Mouse (Mus musculus): ENCODE data around the gene Synm.

Gene Synm

DNA sequence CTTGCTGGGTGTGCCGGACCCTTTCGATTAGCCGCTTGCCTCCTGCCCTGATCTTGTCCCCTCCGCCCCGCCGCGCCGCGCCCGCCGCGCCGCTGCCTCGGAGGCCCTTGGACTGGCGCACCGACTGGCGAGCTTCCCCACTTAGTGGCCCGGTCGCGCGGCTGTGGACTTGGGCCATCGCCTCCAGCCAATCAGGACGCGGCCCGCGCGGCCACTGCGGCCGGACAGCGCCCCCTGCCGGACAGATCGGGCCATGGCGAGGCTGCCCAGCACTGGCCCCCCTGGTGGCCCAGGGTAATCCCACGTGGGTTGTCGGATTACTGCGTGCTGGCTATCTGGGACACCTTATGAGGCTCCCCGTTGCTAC, at the start of gene Synm:
Synm (minus strand) TSS at position 114 of the 367 bp plus-strand sequence.
- no peak for DNase-seq (ENCODE audit: low read depth, low spot score)

DNA sequence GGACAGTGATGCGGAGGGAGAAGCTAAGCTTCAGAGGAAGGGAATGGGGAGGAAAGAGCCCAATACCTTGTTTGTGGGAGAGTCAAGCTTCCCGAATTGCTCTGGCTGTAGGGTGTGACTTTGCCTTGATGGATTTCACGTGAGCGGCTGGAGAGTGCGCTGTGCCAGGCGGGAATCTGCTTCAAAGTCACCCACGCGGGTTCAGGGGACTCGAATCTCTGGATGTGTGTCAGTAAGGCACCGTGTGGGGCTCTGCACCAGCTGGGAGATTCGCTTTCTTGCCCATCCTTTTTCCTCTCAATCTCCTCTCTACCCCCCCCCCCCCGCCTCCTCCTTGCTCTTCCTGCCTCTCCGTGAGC, 44.3 kb upstream of the Synm start:
- DNase-seq (ENCODE audit: low read depth, low spot score) = no peak

DNA sequence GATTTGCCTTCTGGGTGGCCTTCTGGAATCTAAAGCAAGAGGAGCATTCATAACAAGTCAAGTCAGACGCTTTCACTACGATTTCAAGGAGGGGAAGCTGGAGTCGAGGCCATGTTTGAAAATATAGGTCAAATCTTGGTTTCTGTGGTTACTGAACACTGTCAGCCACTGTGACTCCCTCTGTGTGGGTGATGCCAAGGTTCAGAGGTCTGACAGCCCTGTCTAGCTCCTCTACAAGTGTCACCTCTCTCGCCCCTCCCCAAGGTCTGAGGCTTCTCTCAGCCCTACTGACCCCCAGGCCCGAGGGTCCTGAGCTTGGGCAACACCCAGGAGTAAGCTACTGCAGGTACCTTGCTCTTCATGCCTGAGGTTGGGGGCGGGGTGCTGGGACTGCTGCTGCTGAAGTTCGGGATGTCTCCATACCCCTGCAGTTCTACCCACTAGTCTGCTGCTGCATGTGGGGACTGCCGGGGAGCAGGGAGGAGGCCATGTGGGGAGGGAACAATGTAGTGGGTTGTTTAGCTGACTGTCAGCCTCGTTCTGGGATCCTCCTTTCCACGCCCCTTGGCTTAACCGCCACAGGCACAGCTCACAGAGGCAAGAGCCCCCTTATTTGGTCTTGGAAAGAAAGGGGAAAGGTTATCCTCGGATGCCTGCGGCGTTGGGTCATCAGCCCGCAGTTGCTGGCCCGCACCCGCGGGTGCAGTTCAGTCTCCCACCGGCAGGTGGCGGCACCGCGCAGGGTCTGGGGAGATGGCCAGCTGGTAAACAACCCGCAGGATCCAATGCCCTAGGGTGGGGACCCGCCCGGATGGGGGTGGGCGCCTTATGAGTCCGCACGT, 43.7 kb upstream of the Synm start:
- DNase-seq (ENCODE audit: low read depth, low spot score) = peak; percentile 14

DNA sequence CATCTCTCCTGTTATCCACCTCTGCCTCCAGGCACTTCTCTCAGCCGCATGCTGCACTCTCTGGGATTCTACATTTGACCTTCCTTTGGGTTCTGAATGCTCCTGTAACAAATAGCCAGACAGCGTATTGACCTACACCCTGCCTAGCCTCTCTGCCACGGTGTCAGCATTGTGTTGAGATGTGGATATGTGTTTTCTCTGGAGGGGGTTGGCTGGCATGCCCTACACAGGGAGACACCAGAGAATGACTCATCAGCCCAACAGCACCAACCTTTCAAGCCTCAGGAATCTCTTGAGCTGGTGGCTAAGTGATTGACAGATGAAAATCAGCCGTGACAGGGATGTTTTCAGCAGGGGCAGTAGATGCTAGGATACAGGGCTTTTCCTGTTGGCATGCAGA, 41.5 kb upstream of the Synm start:
- no peak for DNase-seq (ENCODE audit: low read depth, low spot score)

DNA sequence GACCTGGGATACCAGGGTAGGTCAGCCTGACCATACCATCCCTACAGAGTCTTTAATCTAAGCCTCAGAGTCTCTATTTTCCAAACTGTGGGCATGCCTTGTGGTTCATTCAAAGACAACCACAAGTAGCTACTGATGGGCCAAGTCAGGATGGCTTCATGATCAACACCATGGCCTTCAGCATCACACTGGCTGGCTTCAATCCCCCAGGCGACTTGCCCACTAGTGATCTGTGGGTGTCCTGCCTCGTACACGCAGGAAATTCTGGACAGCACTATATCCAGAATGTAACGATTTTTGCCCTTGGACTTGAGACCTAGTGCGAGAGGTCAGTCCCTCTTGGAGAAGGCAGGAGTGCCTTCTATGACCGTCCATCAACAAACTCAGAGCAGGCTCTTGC, 41.0 kb upstream of the Synm start:
- no peak for DNase-seq (ENCODE audit: low read depth, low spot score)

DNA sequence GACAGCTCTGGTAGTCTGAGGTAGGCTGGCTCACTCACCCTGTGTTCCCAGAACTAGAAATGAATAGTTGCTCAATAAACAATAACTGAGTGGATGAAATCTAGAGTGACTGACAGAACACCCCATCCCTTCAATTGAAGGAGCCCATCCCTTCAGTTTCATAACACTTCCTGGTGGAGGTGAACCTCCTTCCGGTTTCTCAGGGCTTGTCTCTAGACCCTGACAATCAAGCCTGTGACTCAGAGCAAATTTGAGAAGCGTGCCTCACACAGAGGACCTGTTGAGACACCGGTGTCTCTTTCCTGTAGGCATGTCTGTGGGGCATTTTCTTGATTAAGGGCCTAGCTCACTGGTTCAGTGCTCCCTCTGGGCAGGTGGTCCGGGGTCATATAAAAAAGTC, 38.9 kb upstream of the Synm start:
- DNase-seq (ENCODE audit: low read depth, low spot score) = no peak

DNA sequence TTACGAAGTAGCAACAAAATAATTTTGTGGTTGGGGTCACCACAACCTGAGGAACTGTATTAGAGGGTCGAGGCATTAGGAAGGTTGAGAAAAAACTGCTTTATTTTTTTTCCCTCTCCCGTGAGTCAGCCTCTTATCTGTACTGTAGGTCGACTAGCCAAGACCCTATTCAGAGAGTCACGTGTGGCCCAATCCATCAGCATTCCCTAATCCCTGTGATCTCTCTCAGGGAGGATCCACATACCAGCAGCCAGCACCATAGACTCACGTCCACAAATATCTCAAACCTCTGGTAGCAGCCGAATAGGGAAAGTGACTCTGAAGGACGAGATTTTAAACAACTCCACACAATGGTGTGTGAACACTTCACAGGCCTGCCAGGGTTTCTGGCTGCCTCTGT, 37.5 kb upstream of the Synm start:
- no peak for DNase-seq (ENCODE audit: low read depth, low spot score)

DNA sequence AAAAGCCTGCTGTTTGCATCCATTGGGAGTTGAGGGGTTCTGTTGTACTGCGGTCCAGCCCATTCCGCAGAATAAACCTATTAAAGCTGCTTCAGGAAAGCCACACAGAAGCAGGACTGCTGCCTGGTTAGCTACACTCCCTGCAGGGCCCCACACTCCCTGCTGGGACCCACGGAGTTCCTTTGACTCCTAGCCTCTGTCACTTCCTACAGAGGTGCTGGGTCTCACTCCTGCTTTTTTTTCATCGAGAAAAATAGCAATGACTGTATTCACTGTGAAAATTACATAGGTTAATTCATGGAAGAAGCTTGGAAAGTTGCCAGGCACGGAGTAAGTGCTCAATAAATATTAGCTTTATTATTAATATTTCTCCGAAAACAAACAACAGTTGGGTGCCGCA, 33.9 kb upstream of the Synm start:
- DNase-seq (ENCODE audit: low read depth, low spot score) = no peak

DNA sequence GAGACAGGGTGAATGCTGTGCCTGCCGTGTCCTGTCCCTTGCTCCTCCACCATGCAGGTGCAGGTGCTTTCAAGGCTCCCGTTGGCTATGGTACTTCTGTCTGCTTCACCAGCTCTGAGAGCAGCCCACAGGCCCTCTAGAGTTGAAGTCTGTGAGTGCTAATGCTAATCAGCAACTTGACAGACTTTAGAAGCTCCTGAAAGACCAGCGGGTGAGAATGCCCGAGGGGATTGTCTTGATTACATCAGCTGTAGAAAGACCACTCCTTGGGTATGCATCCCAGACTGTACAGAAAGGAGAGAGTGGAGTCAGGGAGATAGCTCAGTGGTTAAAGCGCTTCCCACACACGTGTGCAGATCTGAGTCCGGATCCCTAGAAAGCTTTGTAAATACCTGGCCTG, 31.7 kb upstream of the Synm start:
- DNase-seq (ENCODE audit: low read depth, low spot score) = no peak

DNA sequence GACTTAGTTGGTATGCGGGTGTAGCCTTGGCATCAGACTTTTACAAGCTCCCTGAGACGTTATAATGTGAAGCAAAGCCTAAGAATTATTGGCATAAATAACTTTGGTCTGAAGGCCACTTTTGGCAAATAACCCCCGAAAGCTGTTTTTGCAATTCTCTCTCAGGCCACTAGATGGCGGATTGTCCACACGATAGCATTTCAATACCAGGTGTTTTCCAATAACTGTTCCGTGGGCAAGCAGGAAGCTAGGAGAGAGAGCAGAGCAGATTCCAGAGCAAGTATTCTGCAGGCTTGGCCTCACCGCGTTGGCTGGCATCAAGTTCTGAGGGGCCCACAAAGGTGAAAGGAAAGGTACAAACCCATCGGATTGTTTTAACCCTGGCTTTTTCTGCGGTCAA, 29.2 kb upstream of the Synm start:
- DNase-seq (ENCODE audit: low read depth, low spot score) = peak; percentile 39

DNA sequence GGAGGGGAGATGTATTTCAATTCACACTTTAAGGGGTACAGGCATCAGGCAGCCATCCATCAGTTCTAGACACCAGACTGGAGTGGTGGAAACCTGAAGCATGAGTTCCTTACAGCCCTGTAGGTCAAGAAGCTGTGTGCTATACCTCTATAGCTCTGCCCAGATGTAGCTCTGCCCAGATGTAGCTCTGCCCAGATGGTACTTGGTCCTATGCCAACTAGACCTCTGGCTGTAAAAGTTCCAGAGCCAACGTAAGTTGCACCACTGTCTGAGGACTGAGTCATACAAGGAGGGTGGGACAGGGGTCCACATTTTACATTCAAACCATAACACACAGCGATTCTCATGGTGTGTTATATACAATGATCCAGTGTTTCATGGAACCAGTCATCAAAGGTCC, 28.3 kb upstream of the Synm start:
- DNase-seq (ENCODE audit: low read depth, low spot score) = no peak

DNA sequence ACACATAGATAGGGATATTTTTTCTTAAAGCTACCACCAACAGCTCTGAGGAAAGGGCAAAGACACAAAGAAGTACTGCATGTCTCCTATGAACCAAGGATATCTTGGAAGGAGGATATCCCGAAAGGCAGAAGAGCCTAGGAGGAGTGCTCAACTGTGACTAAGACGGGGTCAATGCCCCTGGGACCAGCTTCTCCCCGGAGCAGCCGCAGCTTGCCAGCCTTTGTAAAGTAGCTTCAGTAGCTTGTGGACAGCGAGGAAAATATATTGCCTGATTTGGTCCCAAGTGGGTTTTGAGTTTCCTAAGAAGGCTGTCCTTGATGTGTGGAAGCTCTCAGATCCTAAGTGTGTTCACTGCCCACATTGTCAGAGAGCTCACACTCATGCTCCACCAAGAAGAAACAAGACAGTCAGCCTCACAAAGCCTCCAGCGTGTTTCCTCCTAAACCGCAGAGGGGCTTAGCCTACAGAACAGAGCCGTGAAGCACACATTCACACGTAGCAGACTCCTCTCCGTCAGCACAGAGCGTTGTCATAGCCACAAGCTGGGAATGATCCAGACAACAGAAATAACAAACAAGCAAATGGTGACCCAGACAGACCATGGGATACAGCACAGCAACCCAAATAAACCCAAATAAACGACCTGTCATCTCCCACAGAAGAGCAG, 17.2 kb upstream of the Synm start:
- DNase-seq (ENCODE audit: low read depth, low spot score) = no peak

DNA sequence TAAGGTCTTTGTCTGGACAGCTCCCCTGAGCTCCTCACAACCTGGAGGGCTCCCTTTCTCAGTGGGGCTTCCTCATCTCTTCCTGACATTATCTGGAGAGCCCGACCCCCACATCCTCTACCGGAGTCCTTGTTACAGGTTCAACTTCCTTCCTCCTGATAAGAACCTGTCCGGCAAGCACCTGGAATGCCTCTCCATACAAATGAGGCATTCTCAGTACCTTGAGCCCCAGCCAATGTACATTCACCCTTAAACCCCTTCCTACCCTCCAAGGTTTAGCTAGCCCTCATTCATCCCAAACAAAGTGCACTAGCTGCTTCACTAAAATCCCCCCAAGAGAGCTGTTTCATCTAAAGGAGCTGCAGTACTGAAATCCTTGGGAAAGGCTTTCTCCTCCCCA, 16.1 kb upstream of the Synm start:
- no peak for DNase-seq (ENCODE audit: low read depth, low spot score)

DNA sequence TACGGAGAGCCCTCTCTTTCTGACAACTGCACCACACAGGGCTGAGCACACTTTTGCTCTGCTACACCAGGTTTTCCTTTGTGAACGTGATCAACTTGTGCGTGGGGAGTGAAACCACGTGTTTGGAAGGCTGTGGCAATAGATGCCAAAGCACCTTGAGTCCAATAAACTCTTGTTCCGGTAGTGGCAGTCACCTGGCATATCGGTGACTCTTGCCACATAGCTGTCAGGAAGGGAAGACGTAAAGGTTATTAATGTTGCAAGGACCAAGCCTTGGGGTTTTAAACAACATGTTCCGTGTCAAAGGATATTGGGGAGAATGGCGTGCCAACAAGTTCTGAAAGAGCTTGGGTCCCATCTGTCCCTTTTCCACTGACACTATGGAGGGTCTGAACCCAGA, 12.7 kb upstream of the Synm start:
- DNase-seq (ENCODE audit: low read depth, low spot score) = no peak

DNA sequence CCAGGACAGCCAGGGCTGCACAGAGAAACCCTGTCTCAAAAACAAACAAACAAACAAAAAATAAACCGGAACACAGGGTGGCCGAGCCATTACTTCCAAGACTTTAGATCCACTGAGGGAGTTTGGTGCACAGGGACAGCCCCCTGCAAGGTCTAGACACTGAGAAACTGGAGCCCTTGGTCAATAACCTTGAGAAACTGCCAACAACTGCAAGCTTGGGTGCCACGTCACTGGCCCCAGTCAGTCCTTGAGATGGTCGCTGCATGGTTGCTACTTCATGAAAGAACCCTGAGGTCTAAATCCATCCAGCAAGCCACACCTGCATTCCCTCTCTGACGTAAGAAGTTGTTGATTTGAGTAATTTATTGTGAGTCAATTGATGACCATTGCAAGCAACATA, 9.9 kb upstream of the Synm start:
- no peak for DNase-seq (ENCODE audit: low read depth, low spot score)

DNA sequence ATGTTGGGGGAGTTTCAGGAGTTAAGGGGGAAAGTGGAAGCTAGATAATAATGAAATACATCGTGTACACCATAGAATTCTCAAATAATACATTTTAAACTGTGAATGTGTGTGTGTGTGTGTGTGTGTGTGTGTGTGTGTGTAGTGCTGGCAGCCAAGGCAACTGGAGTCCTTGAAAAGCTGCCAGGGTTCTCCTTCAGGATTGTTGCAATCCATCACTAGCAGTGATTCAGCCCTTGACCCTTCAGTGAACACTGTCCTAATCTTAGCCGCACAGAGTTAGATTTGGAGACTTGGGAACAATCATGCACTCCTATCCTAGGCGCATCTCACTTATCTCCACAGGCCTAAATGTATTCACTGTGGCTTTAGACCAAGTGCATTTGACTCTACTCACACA, 8.6 kb upstream of the Synm start:
- no peak for DNase-seq (ENCODE audit: low read depth, low spot score)

DNA sequence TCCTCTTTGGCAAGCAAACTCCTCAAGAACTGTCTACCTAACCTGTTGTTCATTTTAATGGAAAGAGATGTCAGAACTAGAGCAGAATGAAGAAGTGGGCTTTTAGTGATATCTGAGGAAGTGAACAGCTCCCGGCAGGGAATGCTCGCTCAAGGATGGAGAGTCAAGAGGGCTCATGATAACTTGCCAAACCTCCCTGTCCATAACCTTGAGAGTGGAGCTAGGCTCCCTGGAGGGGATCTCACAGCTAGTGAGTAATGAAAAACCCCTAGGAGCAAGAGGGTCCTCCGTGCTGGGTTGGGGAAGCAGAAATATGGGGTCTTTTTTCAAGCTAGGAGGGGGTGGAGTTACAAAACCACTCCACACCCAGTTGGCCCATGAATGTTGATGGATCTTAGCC, 4.1 kb upstream of the Synm start:
- no peak for DNase-seq (ENCODE audit: low read depth, low spot score)

DNA sequence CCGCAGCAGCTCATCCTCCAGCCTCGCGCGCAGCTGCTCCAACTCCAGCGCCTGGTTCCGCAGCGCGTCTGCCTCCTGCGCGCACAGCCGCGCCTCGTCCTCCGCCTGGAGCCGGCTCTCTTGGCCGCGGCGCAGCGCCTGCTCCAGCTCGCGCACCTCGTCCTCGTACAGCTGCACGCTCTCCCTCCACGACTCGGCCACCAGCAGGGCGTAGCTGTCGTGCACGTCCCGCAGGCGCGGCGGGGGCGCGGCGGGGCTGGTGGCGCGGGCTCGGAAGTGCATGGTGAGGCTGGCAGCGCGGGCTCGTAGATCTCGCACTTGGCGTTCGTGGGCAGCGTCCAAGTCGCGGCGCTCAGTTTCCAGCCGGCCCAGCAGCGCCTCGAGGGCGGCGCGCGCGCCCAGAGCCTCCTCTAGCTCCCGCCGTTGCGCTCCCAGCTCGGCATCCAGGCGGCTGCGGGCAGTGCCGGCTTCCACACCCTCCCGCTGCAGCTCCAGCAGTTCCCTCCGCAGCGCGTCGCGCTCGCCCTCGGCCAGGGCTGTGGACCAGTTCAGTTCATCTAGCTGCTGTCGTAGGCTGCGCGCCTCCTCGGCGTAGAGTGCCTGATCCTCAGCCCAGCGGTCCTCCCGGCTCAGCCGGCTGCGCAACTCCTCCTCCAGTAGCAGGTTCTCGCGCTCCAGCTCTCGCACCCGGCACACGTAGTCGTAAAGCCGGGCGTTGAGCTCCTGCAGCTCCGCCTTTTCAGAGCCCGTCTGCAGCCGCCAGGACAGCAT, 499 bp downstream of the Synm start:
- peak; percentile 42 for DNase-seq (ENCODE audit: low read depth, low spot score)

DNA sequence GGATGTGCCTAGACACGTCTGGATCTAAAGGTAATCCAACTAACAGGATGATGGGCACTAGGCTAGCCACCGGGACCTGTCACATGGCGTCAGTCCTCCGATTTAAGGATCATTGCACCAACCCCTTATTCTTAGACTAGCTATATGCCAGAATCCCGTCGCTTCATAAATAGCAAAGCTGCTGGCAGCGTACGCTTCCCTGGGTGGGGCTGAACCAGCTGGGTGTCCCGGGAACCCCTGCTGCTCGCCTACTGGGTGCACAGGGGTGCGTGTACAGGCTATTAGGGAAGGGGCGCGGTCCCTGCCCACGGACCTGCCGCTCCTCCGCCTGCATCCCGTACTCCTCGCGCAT, 1.1 kb downstream of the Synm start:
- no peak for DNase-seq (ENCODE audit: low read depth, low spot score)

DNA sequence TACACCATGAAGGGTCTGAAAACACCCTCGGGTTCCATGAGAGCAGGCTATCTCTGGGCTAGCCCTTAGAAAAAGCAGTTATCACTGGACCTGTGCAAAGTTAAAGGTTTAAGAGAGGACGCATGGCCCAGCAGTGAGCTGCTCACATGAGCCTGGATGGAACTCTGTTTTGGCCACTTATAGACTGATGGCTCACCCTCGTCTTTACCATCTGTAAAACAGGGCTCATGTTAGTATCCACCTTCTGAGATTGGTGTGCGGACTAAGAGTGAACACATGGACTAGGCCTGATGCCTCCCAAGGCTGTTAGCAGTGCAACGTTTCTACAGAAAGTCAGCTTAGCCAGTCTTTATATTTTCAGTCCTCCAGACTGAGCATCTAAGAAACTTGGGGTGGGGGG, 2.9 kb downstream of the Synm start:
- no peak for DNase-seq (ENCODE audit: low read depth, low spot score)

DNA sequence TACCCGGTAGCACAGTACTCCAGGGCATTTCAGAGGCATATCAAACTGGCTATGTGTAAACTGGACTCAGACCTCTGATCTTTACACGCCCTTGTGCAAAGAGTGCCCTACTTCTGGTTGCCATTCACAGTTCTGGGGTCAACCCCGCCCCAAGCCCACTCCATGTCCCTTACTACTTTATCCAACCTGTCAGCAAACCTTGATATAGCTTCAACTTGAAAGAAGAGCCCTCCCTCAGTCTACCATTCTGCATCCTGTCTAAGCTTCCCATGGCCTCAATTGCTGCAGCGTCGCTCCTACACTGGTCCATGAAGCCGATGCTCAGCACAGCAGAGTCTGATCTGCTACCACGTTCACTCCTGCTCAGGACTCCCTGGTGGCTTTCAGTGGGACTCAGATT, 4.2 kb downstream of the Synm start:
- no peak for DNase-seq (ENCODE audit: low read depth, low spot score)

DNA sequence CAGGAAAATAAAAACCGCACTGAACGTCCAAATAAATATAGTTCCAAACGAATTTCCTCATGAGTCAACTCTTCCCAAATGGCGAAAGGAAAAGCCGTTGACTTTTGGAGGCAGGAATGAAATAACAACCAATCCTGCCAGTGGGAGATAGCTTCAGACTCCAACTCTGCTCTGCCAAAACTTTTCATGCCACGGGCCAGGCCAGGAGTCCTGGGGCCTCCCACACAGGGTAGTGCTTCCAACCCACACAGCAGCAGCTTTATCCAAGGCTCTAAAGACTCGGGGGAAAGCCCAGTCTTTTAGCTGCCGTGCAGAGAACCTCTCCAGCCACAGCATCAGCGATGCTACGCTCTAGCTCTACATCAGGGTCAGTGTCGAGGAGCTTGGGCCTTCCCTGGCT, 4.9 kb downstream of the Synm start:
- DNase-seq (ENCODE audit: low read depth, low spot score) = no peak

Measured in brain, embryonic 18.5 days (tissue).